Mouse (Mus musculus): ENCODE data around the gene Rgs12. TPM values are rescaled to one million over a fixed set of nuclear protein-coding genes. Genes with fewer than 3 reads are reported as not detected.

Gene Rgs12
- total RNA-seq, 2 experiments from 2014 or later = 49.6 to 50.4 TPM

- DNase-seq (ENCODE audit: low spot score in 2 of 2) = no peak
Measured at GRCm38 (mm10) chr5:34931091-34931490, 18.2 kb upstream of the Rgs12 start.

GRCm38 (mm10) chr5:34931516-34932457 lies 17.5 kb upstream of the Rgs12 start:
- DNase-seq (ENCODE audit: low spot score in 2 of 2) = no peak

- no peak for DNase-seq (ENCODE audit: low spot score in 2 of 2)
Measured at GRCm38 (mm10) chr5:34932458-34932806, 16.8 kb upstream of the Rgs12 start.

- no peak for DNase-seq (ENCODE audit: low spot score in 2 of 2)
Measured at GRCm38 (mm10) chr5:34933461-34933860, 15.8 kb upstream of the Rgs12 start.

- DNase-seq (ENCODE audit: low spot score in 2 of 2) = no peak
Measured at GRCm38 (mm10) chr5:34941710-34942470, 7.4 kb upstream of the Rgs12 start.

- DNase-seq (ENCODE audit: low spot score in 2 of 2) = no peak
Measured at GRCm38 (mm10) chr5:34943428-34943827, 5.8 kb upstream of the Rgs12 start.

- no peak for DNase-seq (ENCODE audit: low spot score in 2 of 2)
Measured at GRCm38 (mm10) chr5:34949769-34950211, 545 bp downstream of the Rgs12 start.

- DNase-seq (ENCODE audit: low spot score in 2 of 2) = no peak
Measured at GRCm38 (mm10) chr5:34950486-34951160, 1.4 kb downstream of the Rgs12 start.

GRCm38 (mm10) chr5:34951161-34951834 lies 2.1 kb downstream of the Rgs12 start:
- DNase-seq (ENCODE audit: low spot score in 2 of 2) = no peak

GRCm38 (mm10) chr5:34954508-34954907 lies 5.3 kb downstream of the Rgs12 start:
- DNase-seq (ENCODE audit: low spot score in 2 of 2) = no peak

GRCm38 (mm10) chr5:34955630-34956029 lies 6.4 kb downstream of the Rgs12 start:
- no peak for DNase-seq (ENCODE audit: low spot score in 2 of 2)

GRCm38 (mm10) chr5:34956151-34956550 lies 6.9 kb downstream of the Rgs12 start:
- DNase-seq (ENCODE audit: low spot score in 2 of 2) = no peak

- peak in 1 of 2 experiments; percentile 21 for DNase-seq (ENCODE audit: low spot score in 2 of 2)
Measured at GRCm38 (mm10) chr5:34957015-34957414, 7.8 kb downstream of the Rgs12 start.

GRCm38 (mm10) chr5:34960021-34960420 lies 10.8 kb downstream of the Rgs12 start:
- DNase-seq (ENCODE audit: low spot score in 2 of 2) = no peak

GRCm38 (mm10) chr5:34965531-34965930 lies 16.3 kb downstream of the Rgs12 start:
- DNase-seq (ENCODE audit: low spot score in 2 of 2) = no peak

- DNase-seq (ENCODE audit: low spot score in 2 of 2) = no peak
Measured at GRCm38 (mm10) chr5:34968386-34968785, 19.1 kb downstream of the Rgs12 start.

- no peak for DNase-seq (ENCODE audit: low spot score in 2 of 2)
Measured at GRCm38 (mm10) chr5:34972471-34972870, 23.2 kb downstream of the Rgs12 start.

GRCm38 (mm10) chr5:34973560-34974317 lies 24.5 kb downstream of the Rgs12 start:
- DNase-seq (ENCODE audit: low spot score in 2 of 2) = no peak

GRCm38 (mm10) chr5:34974773-34975443 lies 25.7 kb downstream of the Rgs12 start:
- DNase-seq (ENCODE audit: low spot score in 2 of 2) = no peak
